ENCODE assay signal across 8 mouse cellular contexts in the genomic region with DNA sequence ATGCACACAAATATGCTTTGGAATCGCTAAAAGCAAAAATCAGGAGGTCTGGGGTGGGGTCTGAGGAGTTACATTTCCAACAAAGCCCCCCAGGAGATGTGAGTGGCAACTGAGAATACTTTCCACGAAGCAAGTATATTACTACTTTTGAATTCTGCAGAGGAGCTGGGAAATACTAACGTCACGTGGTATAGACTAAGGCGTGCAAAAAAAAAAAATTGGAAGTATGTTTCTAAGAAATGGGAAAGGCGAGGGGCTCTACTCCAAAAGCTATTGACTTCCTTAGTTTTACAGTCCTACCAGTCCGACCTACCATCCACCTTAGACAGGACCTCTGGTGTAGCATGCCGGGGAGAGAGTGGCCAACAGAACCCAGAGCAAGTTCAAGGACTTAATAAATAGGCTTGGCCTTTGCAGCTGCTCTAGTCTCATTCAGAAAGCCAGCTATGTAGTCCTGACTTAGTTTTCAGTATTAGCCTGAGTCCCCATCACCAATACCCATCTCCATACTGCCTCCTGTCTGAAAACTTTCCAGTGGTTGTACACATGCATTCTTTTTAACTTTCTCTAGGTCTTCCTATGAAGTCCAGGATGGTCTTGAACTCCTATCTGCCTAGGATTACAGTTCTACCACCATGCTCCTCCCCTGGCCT. TPM values are rescaled to one million over a fixed set of nuclear protein-coding genes. Genes with fewer than 3 reads are reported as not detected.
DNase-seq lines count a peak whose midpoint lies in the region; ATAC-seq and TF ChIP-seq lines count a peak whose summit lies in the region.

No protein-coding gene starts in this region.

- H3K4me3 ChIP-seq in heart, embryonic 14.5 days (ENCODE audit: control insufficient read depth in 1 of 2, insufficient read depth in 1 of 2, low read depth in 1 of 2, low read length in 2 of 2) = peak overlapping the region; percentile 87
- peak overlapping the region; percentile 81 to 99 for H3K4me3 ChIP-seq in ES-E14 (ENCODE audit: insufficient read depth in 1 of 2, low read depth in 1 of 2, low read length in 2 of 2, poor library complexity in 1 of 2, severe bottlenecking in 1 of 2)
- H3K4me3 ChIP-seq in forebrain, postnatal 0 days (ENCODE audit: low read depth, low read length) = peak overlapping the region; percentile 87
- peak overlapping the region; percentile 89 for H3K4me3 ChIP-seq in midbrain, embryonic 11.5 days (ENCODE audit: low read depth, low read length)

- no peak for ATAC-seq in heart, embryonic 14.5 days (ENCODE audit: insufficient number of reproducible peaks, insufficient read depth, low FRiP score, low read depth)
- no peak for ATAC-seq in forebrain, postnatal 0 days
- no peak for ATAC-seq in midbrain, embryonic 11.5 days (ENCODE audit: low FRiP score)

- H3K36me3 ChIP-seq in heart, embryonic 14.5 days (ENCODE audit: control insufficient read depth, insufficient read depth, low read length) = no peaks in the 10 kb centered on the region
- no peaks in the 10 kb centered on the region for H3K36me3 ChIP-seq in ES-E14 (ENCODE audit: control insufficient read depth, insufficient read depth, low read length, poor library complexity, severe bottlenecking)
- no peaks in the 10 kb centered on the region for H3K36me3 ChIP-seq in forebrain, postnatal 0 days (ENCODE audit: insufficient read depth)
- no peaks in the 10 kb centered on the region for H3K36me3 ChIP-seq in midbrain, embryonic 11.5 days (ENCODE audit: control insufficient read depth, insufficient read depth, low read length)

- H3K27ac ChIP-seq in heart, embryonic 14.5 days (replicated peaks in 1 of 2; ENCODE audit: control insufficient read depth in 1 of 2, insufficient read depth in 1 of 2, low read depth in 2 of 2, low read length in 2 of 2) = peak overlapping the region; percentile 94 to 99
- H3K27ac ChIP-seq in ES-E14 (ENCODE audit: insufficient read depth, low read depth, low read length, poor library complexity, severe bottlenecking) = peak overlapping the region; percentile 89; the same call in 1 of the 2 replicates
- peak overlapping the region; percentile 92; the same call in 1 of the 2 replicates for H3K27ac ChIP-seq in forebrain, postnatal 0 days (ENCODE audit: low read depth, low read length)
- no peak overlapping the region for H3K27ac ChIP-seq in midbrain, embryonic 11.5 days (ENCODE audit: low read depth, low read length)

- no peaks in the 10 kb centered on the region for H3K9me3 ChIP-seq in heart, embryonic 14.5 days (ENCODE audit: control insufficient read depth, low read length)
- no peaks in the 10 kb centered on the region for H3K9me3 ChIP-seq in ES-E14 (ENCODE audit: control insufficient read depth, insufficient read depth, low read depth, low read length)
- H3K9me3 ChIP-seq in forebrain, postnatal 0 days (ENCODE audit: low read length) = no peaks in the 10 kb centered on the region
- no peaks in the 10 kb centered on the region for H3K9me3 ChIP-seq in midbrain, embryonic 11.5 days (ENCODE audit: control insufficient read depth, low read length)

- intact Hi-C loops in heart, postnatal 36 days (cut with DNase I) = loop anchor here (2.0 to 10.0 kb wide), 2 partner anchors 86 to 120 kb away; a partner anchor contains a TSS

- H3K4me1 ChIP-seq in heart, embryonic 14.5 days (ENCODE audit: control insufficient read depth in 2 of 2, insufficient read depth in 2 of 2, low read length in 2 of 2) = peaks cover 17 to 45% of the 10 kb centered on the region in 2 experiments
- H3K4me1 ChIP-seq in ES-E14 (ENCODE audit: control insufficient read depth in 2 of 2, insufficient read depth in 2 of 2, low read length in 2 of 2, poor library complexity in 1 of 2) = peaks cover 12 to 31% of the 10 kb centered on the region in 2 experiments
- H3K4me1 ChIP-seq in forebrain, postnatal 0 days (ENCODE audit: insufficient read depth) = peaks cover 19% of the 10 kb centered on the region; the same call in 1 of the 2 replicates
- H3K4me1 ChIP-seq in midbrain, embryonic 11.5 days (ENCODE audit: control insufficient read depth, insufficient read depth, low read length) = peaks cover 6% of the 10 kb centered on the region

- H3K27me3 ChIP-seq in heart, embryonic 14.5 days (ENCODE audit: control insufficient read depth, insufficient read depth, low read length) = no peaks in the 10 kb centered on the region
- H3K27me3 ChIP-seq in forebrain, postnatal 0 days (ENCODE audit: insufficient read depth, low read length) = no peaks in the 10 kb centered on the region
- H3K27me3 ChIP-seq in midbrain, embryonic 11.5 days (ENCODE audit: control insufficient read depth, insufficient read depth, low read length) = no peaks in the 10 kb centered on the region

- DNase-seq in heart, postnatal 36 days = no peak
- no peak for DNase-seq in ES-E14 (ENCODE audit: low read depth, low spot score)
- DNase-seq in forebrain, postnatal 0 days = peak; percentile 5
- DNase-seq in midbrain, embryonic 11.5 days (ENCODE audit: low spot score, missing footprints) = no peak
- no peak for DNase-seq in layer of hippocampus, postnatal 14 days (ENCODE audit: low spot score in 2 of 2)
- no peak for DNase-seq in urinary bladder, postnatal 4 days (ENCODE audit: low spot score in 2 of 2)
- no peak for DNase-seq in cerebellum, adult 11 months

- 34% methylated on average over 8 of the region's 8 CpGs for WGBS in heart, embryonic 14.5 days
- WGBS in forebrain, postnatal 0 days = 31% methylated on average over 8 of the region's 8 CpGs
- 38% methylated on average over 8 of the region's 8 CpGs for WGBS in midbrain, embryonic 11.5 days

- H3K4me2 ChIP-seq in heart, embryonic 14.5 days (ENCODE audit: low read length) = peak overlapping the region; percentile 84
- peak overlapping the region; percentile 81 for H3K4me2 ChIP-seq in forebrain, postnatal 0 days (ENCODE audit: low read depth)
- H3K4me2 ChIP-seq in midbrain, embryonic 11.5 days = peak overlapping the region; percentile 93

- no peak for TF ChIP-seq CTCF in forebrain, postnatal 0 days (IDR thresholded peaks at IDR 0.05; ENCODE audit: low read depth)

- in situ Hi-C loops in ES-E14 (cut with MboI; ENCODE audit: low sequenced_read_pairs in 2 of 2, unreplicated experiment in 2 of 2) = no loop called here

- H3K9ac ChIP-seq in heart, embryonic 14.5 days (ENCODE audit: low read length) = peak overlapping the region; percentile 97
- peak overlapping the region; percentile 29; the same call in 1 of the 2 replicates for H3K9ac ChIP-seq in ES-E14 (ENCODE audit: insufficient read depth, low read depth, low read length, poor library complexity, severe bottlenecking)
- H3K9ac ChIP-seq in forebrain, postnatal 0 days = peak overlapping the region; percentile 86
- H3K9ac ChIP-seq in midbrain, embryonic 11.5 days (ENCODE audit: low read length) = peak overlapping the region; percentile 94

TF ChIP-seq in ES-E14, 5 proteins besides CTCF, POLR2A, EP300 and RAD21:
- TF ChIP-seq MAFK (IDR thresholded peaks at IDR 0.05; ENCODE audit: insufficient read depth, low read depth, low read length) (no peak), ZNF384 (IDR thresholded peaks at IDR 0.05; ENCODE audit: low read depth, low read length) (no peak), CHD2 (IDR thresholded peaks at IDR 0.05; ENCODE audit: low read depth, low read length) (no peak)

RNA-seq across cellular contexts. Expression of a gene that starts 2.2 kb away (rescaled TPM):
- 16.6 and 17.0 TPM in 2 replicates for polyA plus RNA-seq in heart, embryonic 14.5 days (2014; fragmentation: Nextera tagmentation; extraction: Ambion mirVana)
- 10 to 100 TPM; 83.7 to 93.5 TPM for total RNA-seq in heart, postnatal 36 days (2021)
- 25.1 and 32.1 TPM in 2 replicates for total RNA-seq in ES-E14 (2012; rRNA removed)
- total RNA-seq in forebrain, postnatal 0 days (2014; rRNA removed) = 19.7 and 20.9 TPM in 2 replicates
- polyA plus RNA-seq in forebrain, postnatal 0 days (2015; fragmentation: Nextera tagmentation; extraction: Ambion mirVana) = 1.7 and 2.4 TPM in 2 replicates
- 4.9 and 5.5 TPM in 2 replicates for polyA plus RNA-seq in midbrain, embryonic 11.5 days (2014; fragmentation: Nextera tagmentation; extraction: Ambion mirVana)
- total RNA-seq in layer of hippocampus, postnatal 14 days (2021) = 10 to 100 TPM; 13.4 to 15.5 TPM

RNA-seq across cellular contexts. Expression of a gene that starts 29.6 kb away (rescaled TPM):
- 0.32 and 0.40 TPM in 2 replicates for polyA plus RNA-seq in heart, embryonic 14.5 days (2014; fragmentation: Nextera tagmentation; extraction: Ambion mirVana)
- not detected for total RNA-seq in heart, postnatal 36 days (2021)
- total RNA-seq in ES-E14 (2012; rRNA removed) = 0.31 and 0.48 TPM in 2 replicates
- total RNA-seq in forebrain, postnatal 0 days (2014; rRNA removed) = not detected in 2 replicates
- polyA plus RNA-seq in forebrain, postnatal 0 days (2015; fragmentation: Nextera tagmentation; extraction: Ambion mirVana) = 0.14 and 0.41 TPM in 2 replicates
- 0.22 and 0.34 TPM in 2 replicates for polyA plus RNA-seq in midbrain, embryonic 11.5 days (2014; fragmentation: Nextera tagmentation; extraction: Ambion mirVana)
- not detected for total RNA-seq in layer of hippocampus, postnatal 14 days (2021)

Comparison
In these comparisons a context has a peak if more than half of its experiments do, and no peak if none do; other contexts are left out.
1. H3K9ac ChIP-seq: peak in every context shown above with its lines; median percentile 97 in heart, embryonic 14.5 days; 94 in midbrain, embryonic 11.5 days; 86 in forebrain, postnatal 0 days; 29 in ES-E14.